Mouse (Mus musculus) right cerebral cortex, postnatal 36 days (tissue): Measurements from ENCODE around the gene Mblac1.
"Not testable (repeated sequence)": the region's sequence is repeated elsewhere in the genome, so short reads cannot be mapped to it uniquely, and the experiment has no call there.

Source experiments
- DNase-seq, 2 experiments: peaks; one replicate each; pipeline ENCODE4 v3.0.0; 2022; ENCODE audit warnings: low spot score in 2 of 2, mixed read lengths in 1 of 2

Mblac1 gene

GRCm38 (mm10) chr5:138207873-138208272 lies 13.8 kb downstream of the Mblac1 start:
- no peak for DNase-seq

- DNase-seq = not testable (repeated sequence)
Observed at GRCm38 (mm10) chr5:138216632-138217031, 22.5 kb downstream of the Mblac1 start.

- no peak for DNase-seq
Observed at GRCm38 (mm10) chr5:138219864-138220263, 25.8 kb downstream of the Mblac1 start.

GRCm38 (mm10) chr5:138222111-138222510 lies 28.0 kb downstream of the Mblac1 start:
- DNase-seq = peak; percentile 50 to 61

- DNase-seq = no peak
Observed at GRCm38 (mm10) chr5:138223287-138223686, 29.2 kb downstream of the Mblac1 start.

GRCm38 (mm10) chr5:138225700-138226099 lies 31.6 kb downstream of the Mblac1 start, which contains the start of gene Nxpe5:
Gene Nxpe5, plus strand, starts transcription at chr5:138225898.
- no peak for DNase-seq

- no peak for DNase-seq
Observed at GRCm38 (mm10) chr5:138226491-138226890, 32.4 kb downstream of the Mblac1 start.

GRCm38 (mm10) chr5:138227367-138227766 lies 33.3 kb downstream of the Mblac1 start:
- no peak for DNase-seq

- DNase-seq = no peak
Observed at GRCm38 (mm10) chr5:138228026-138228425, 33.9 kb downstream of the Mblac1 start.

GRCm38 (mm10) chr5:138229511-138229910 lies 35.4 kb downstream of the Mblac1 start:
- no peak for DNase-seq

GRCm38 (mm10) chr5:138233778-138234177 lies 39.7 kb downstream of the Mblac1 start:
- no peak for DNase-seq

- no peak for DNase-seq
Observed at GRCm38 (mm10) chr5:138234224-138234623, 40.1 kb downstream of the Mblac1 start.

- no peak for DNase-seq
Observed at GRCm38 (mm10) chr5:138241511-138241910, 47.4 kb downstream of the Mblac1 start.
